Mouse (Mus musculus): ENCODE results near the gene Sec23a. TPM values are rescaled to one million over a fixed set of nuclear protein-coding genes. Genes with fewer than 3 reads are reported as not detected.
"Not testable (repeated sequence)": the region's sequence is repeated elsewhere in the genome, so short reads cannot be mapped to it uniquely, and the experiment has no call there.

Sec23a gene
- polyA plus RNA-seq, 1 experiment from 2014 or later: 22.6 TPM

GRCm38 (mm10) chr12:58981178-58981661 is 30.6 kb downstream of the Sec23a start:
- H3K27me3 ChIP-seq; H3K9ac ChIP-seq; H3K4me3 ChIP-seq (replicated peaks); H3K4me2 ChIP-seq; H3K9me3 ChIP-seq (replicated peaks): not testable (repeated sequence)
- H3K27ac ChIP-seq: peak overlapping the region; percentile 58
- WGBS (ENCODE audit: insufficient replicate concordance): 42% methylated on average over 6 of the region's 6 CpGs
- H3K4me1 ChIP-seq (replicated peaks): peaks cover 16% of the 10 kb centered on the region
- peaks cover 27% of the 10 kb centered on the region for H3K36me3 ChIP-seq
- DNase-seq (peak; percentile 57), ATAC-seq (ENCODE audit: low read depth) (peak; percentile 84)

DNA sequence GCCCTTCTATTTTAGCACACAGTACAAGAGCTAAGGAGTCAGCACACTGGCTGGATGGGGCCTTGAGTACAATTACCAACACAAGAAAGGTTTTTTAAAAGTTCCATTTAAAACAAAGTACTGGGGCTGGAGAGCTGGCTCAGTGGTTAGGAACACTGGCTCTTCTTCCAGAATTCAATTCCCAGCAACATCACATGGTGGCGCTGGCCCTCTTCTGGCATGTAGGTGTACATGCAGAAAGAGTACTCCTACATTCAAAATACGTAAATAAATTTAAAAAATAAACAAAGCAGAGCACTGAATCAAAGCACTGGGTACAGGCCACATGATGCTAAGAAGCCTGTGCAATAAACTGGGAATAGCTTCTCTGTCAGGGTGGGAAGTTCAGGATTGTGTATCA is 34.9 kb downstream of the Sec23a start:
- no peak for ATAC-seq (ENCODE audit: low read depth)
- 71% methylated on average over 2 of the region's 2 CpGs for WGBS (ENCODE audit: insufficient replicate concordance)
- peak; percentile 18 for DNase-seq
- no peaks in the 10 kb centered on the region for H3K9me3 ChIP-seq (replicated peaks)
- H3K4me2 ChIP-seq: no peak overlapping the region
- no peak overlapping the region for H3K4me3 ChIP-seq (replicated peaks)
- H3K9ac ChIP-seq: no peak overlapping the region
- H3K36me3 ChIP-seq: peaks cover 27% of the 10 kb centered on the region
- H3K27ac ChIP-seq: no peak overlapping the region
- H3K27me3 ChIP-seq: no peaks in the 10 kb centered on the region
- peaks cover 15% of the 10 kb centered on the region for H3K4me1 ChIP-seq (replicated peaks)

DNA sequence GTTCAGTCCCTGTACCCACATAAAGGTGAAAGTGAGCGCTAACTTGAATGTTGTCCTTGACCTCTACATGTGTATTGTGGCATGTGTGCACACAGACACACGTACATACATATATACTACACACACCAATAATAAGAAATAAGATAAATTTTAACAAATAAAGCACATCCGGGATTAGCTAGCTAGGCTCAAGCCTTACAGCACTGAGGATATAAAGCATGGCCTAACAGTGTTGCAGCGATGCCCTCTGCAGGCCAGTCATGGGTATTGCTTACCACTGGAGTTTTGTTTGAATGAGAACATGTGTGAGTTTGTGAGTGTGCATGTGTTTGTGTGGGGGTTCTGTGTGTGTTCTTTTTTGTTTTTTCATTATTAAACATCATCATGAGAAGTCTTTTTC is 47.2 kb downstream of the Sec23a start:
- Histone ChIP-seq H3K4me2 (no peak overlapping the region), H3K9ac (no peak overlapping the region), H3K4me3 (replicated peaks) (no peak overlapping the region), H3K4me1 (replicated peaks) (no peaks in the 10 kb centered on the region), H3K9me3 (replicated peaks) (no peaks in the 10 kb centered on the region), H3K27ac (no peak overlapping the region), H3K27me3 (no peaks in the 10 kb centered on the region), H3K36me3 (peaks cover 29% of the 10 kb centered on the region)
- no peak for DNase-seq
- 57% methylated on average over 4 of the region's 4 CpGs for whole genome bisulfite sequencing (ENCODE audit: insufficient replicate concordance)
- no peak for ATAC-seq (ENCODE audit: low read depth)

- no peaks in the 10 kb centered on the region; the same call in 1 of the 2 replicates for H3K4me1 ChIP-seq (replicated peaks)
- H3K4me2 ChIP-seq: no peak overlapping the region
- no peak overlapping the region for H3K4me3 ChIP-seq (replicated peaks)
- peaks cover 12% of the 10 kb centered on the region; the same call in 1 of the 2 replicates for H3K36me3 ChIP-seq
- no peak overlapping the region for H3K27ac ChIP-seq
- DNase-seq: no peak
- WGBS (ENCODE audit: insufficient replicate concordance): 40% methylated on average over 1 of the region's 1 CpGs
- no peak for ATAC-seq (ENCODE audit: low read depth)
- no peak overlapping the region for H3K9ac ChIP-seq
- no peaks in the 10 kb centered on the region for H3K27me3 ChIP-seq
- H3K9me3 ChIP-seq (replicated peaks): no peaks in the 10 kb centered on the region
Measured at GRCm38 (mm10) chr12:58960844-58961243, 51.0 kb downstream of the Sec23a start.

- H3K4me1 ChIP-seq (replicated peaks): no peaks in the 10 kb centered on the region; the same call in 1 of the 2 replicates
- ATAC-seq (ENCODE audit: low read depth) (no peak), DNase-seq (no peak)
- no peak overlapping the region for H3K9ac ChIP-seq
- 61% methylated on average over 7 of the region's 7 CpGs for WGBS (ENCODE audit: insufficient replicate concordance)
- no peak overlapping the region for H3K27ac ChIP-seq
- no peak overlapping the region for H3K4me3 ChIP-seq (replicated peaks)
- no peaks in the 10 kb centered on the region for H3K27me3 ChIP-seq
- H3K9me3 ChIP-seq (replicated peaks): no peaks in the 10 kb centered on the region
- H3K4me2 ChIP-seq: no peak overlapping the region
- H3K36me3 ChIP-seq: no peaks in the 10 kb centered on the region
Measured at GRCm38 (mm10) chr12:58956624-58957023, 55.2 kb downstream of the Sec23a start.

- WGBS (ENCODE audit: insufficient replicate concordance): 74% methylated on average over 7 of the region's 7 CpGs
- DNase-seq (no peak), ATAC-seq (ENCODE audit: low read depth) (no peak)
- Histone ChIP-seq H3K27ac (no peak overlapping the region), H3K4me1 (replicated peaks) (no peaks in the 10 kb centered on the region; the same call in 1 of the 2 replicates), H3K9me3 (replicated peaks) (no peaks in the 10 kb centered on the region), H3K36me3 (no peaks in the 10 kb centered on the region), H3K27me3 (no peaks in the 10 kb centered on the region), H3K4me2 (no peak overlapping the region), H3K4me3 (replicated peaks) (no peak overlapping the region), H3K9ac (no peak overlapping the region)
Measured at GRCm38 (mm10) chr12:58956162-58956561, 55.7 kb downstream of the Sec23a start.

GRCm38 (mm10) chr12:58947879-58948278 is 63.9 kb downstream of the Sec23a start:
- no peak for DNase-seq
- Histone ChIP-seq H3K27me3 (no peaks in the 10 kb centered on the region), H3K9me3 (replicated peaks) (no peaks in the 10 kb centered on the region), H3K4me2 (no peak overlapping the region), H3K4me1 (replicated peaks) (no peaks in the 10 kb centered on the region), H3K9ac (no peak overlapping the region), H3K27ac (no peak overlapping the region), H3K36me3 (no peaks in the 10 kb centered on the region), H3K4me3 (replicated peaks) (no peak overlapping the region)
- ATAC-seq (ENCODE audit: low read depth): no peak
- WGBS (ENCODE audit: insufficient replicate concordance): 70% methylated on average over 6 of the region's 6 CpGs

DNA sequence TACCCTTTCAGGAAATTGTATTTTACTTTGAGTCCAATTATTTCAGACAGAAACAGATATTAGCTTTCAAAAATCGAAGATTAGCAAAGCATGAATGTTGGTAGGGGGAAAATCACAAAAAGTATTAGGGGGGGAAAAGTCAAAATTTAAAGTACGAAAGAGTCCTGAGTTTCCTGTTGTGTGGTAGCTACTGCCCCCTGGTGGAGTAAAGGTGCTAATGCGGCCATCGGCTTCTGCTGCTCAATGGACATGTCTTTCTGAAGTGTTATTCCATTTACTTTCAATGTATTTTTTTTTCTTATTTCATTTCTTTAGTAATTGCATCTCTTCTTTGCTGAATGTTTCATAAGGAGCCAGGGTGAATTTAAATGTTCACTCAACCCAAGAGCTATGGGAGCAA is 64.6 kb downstream of the Sec23a start:
- Histone ChIP-seq H3K9ac (no peak overlapping the region), H3K9me3 (replicated peaks) (no peaks in the 10 kb centered on the region), H3K36me3 (no peaks in the 10 kb centered on the region), H3K4me2 (no peak overlapping the region), H3K4me3 (replicated peaks) (no peak overlapping the region), H3K27me3 (no peaks in the 10 kb centered on the region), H3K27ac (no peak overlapping the region), H3K4me1 (replicated peaks) (no peaks in the 10 kb centered on the region)
- ATAC-seq (ENCODE audit: low read depth) (no peak), DNase-seq (no peak)
- 17% methylated on average over 4 of the region's 4 CpGs for WGBS (ENCODE audit: insufficient replicate concordance)

DNA sequence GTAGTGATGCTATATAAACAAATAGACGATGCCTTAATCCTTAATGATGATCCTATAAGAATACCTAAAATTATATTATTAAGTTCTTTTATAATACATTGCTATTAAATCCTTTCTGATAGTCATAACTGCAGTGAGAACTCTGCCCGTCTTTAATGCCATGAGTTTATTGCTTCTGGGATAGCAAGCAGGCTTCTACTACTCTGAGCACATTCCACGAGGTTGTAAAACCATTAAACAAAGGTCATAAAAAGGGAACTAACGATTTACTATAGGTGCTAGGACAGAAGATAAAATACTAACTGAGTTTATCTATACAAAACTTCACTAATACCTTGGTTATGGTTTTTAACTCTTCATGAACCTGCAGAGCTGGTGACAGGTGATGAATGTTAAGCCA is 69.3 kb downstream of the Sec23a start:
- Histone ChIP-seq H3K4me1 (replicated peaks) (no peaks in the 10 kb centered on the region), H3K9ac (no peak overlapping the region), H3K27ac (no peak overlapping the region), H3K4me2 (no peak overlapping the region), H3K36me3 (no peaks in the 10 kb centered on the region), H3K9me3 (replicated peaks) (no peaks in the 10 kb centered on the region), H3K27me3 (no peaks in the 10 kb centered on the region), H3K4me3 (replicated peaks) (no peak overlapping the region)
- DNase-seq (no peak), ATAC-seq (ENCODE audit: low read depth) (no peak)
- 54% methylated on average over 4 of the region's 4 CpGs for WGBS (ENCODE audit: insufficient replicate concordance)

DNA sequence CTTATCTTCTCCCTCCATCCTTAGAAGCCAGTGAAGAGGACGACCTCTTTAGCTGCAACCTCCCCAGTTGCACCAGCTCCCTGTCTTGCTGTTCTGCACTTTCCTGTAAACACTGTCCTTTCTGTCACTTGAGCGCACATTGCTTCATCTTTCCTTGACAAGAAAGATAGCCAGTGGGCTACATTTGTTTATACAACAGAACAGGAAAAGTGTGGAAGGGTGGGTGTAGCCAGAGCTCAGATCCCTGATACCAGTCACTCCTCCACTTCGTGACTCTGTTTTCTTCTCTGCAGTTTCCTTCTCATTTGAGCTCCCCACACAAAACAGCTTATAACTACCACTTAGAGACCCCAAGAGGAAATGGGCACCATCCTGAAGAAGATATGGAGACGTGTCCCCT is 77.2 kb downstream of the Sec23a start:
- DNase-seq (no peak), ATAC-seq (ENCODE audit: low read depth) (no peak)
- H3K36me3 ChIP-seq: no peaks in the 10 kb centered on the region
- no peaks in the 10 kb centered on the region for H3K9me3 ChIP-seq (replicated peaks)
- H3K4me2 ChIP-seq: no peak overlapping the region
- 18% methylated on average over 4 of the region's 4 CpGs for WGBS (ENCODE audit: insufficient replicate concordance)
- no peak overlapping the region for H3K4me3 ChIP-seq (replicated peaks)
- no peak overlapping the region for H3K27ac ChIP-seq
- no peaks in the 10 kb centered on the region for H3K4me1 ChIP-seq (replicated peaks)
- H3K27me3 ChIP-seq: no peaks in the 10 kb centered on the region
- H3K9ac ChIP-seq: no peak overlapping the region

DNA sequence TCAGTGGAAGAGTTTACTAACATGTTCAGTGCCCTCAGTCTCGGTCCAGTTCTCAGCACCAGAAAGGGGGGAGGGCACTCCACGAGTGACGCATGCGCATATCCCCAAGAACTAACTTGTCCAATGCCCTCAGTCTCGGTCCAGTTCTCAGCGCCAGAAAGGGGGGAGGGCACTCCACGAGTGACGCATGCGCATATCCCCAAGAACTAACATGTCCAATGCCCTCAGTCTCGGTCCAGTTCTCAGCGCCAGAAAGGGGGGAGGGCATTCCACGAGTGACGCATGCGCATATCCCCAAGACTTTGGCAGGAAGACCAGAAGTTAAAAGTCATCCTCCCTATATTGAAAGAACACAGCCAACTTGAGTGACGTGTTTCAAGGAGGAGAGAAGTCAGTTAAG is 86.8 kb downstream of the Sec23a start:
- Histone ChIP-seq H3K27ac (no peak overlapping the region), H3K4me3 (replicated peaks) (no peak overlapping the region), H3K4me1 (replicated peaks) (no peaks in the 10 kb centered on the region), H3K9ac (no peak overlapping the region), H3K9me3 (replicated peaks) (no peaks in the 10 kb centered on the region), H3K27me3 (no peaks in the 10 kb centered on the region), H3K36me3 (no peaks in the 10 kb centered on the region), H3K4me2 (no peak overlapping the region)
- 76% methylated on average over 15 of the region's 15 CpGs for WGBS (ENCODE audit: insufficient replicate concordance)
- DNase-seq (no peak), ATAC-seq (ENCODE audit: low read depth) (no peak)

- Histone ChIP-seq H3K9me3 (replicated peaks) (no peaks in the 10 kb centered on the region), H3K4me3 (replicated peaks) (no peak overlapping the region), H3K9ac (no peak overlapping the region), H3K4me1 (replicated peaks) (no peaks in the 10 kb centered on the region), H3K27ac (no peak overlapping the region), H3K36me3 (no peaks in the 10 kb centered on the region), H3K4me2 (no peak overlapping the region), H3K27me3 (no peaks in the 10 kb centered on the region)
- ATAC-seq (ENCODE audit: low read depth) (no peak), DNase-seq (no peak)
- 69% methylated on average over 3 of the region's 3 CpGs for WGBS (ENCODE audit: insufficient replicate concordance)
Measured at GRCm38 (mm10) chr12:58924025-58924424, 87.8 kb downstream of the Sec23a start.

Measured in liver, embryonic 13.5 days (tissue).